Mouse (Mus musculus) frontal cortex, postnatal 14 days (tissue): ENCODE results near the gene Ubash3b.
A peak's percentile ranks its signal among the peaks of the same experiment; 100 is the strongest.

Experiments used
- DNase-seq, 2 experiments: peaks; one replicate each; pipeline ENCODE4 v3.0.0; 2022; ENCODE audit warnings: low spot score in 2 of 2

Gene Ubash3b

GRCm38 (mm10) chr9:40997116-40997779, 164.2 kb downstream of the Ubash3b start:
- no peak for DNase-seq

GRCm38 (mm10) chr9:40994075-40994474, 167.4 kb downstream of the Ubash3b start:
- no peak for DNase-seq

- no peak for DNase-seq
Observed at GRCm38 (mm10) chr9:40991511-40991910, 170.0 kb downstream of the Ubash3b start.

GRCm38 (mm10) chr9:40989940-40990588, 171.4 kb downstream of the Ubash3b start:
- DNase-seq: peak; percentile 13 to 53

GRCm38 (mm10) chr9:40984313-40984712, 177.2 kb downstream of the Ubash3b start:
- DNase-seq: no peak

GRCm38 (mm10) chr9:40983758-40984157, 177.7 kb downstream of the Ubash3b start:
- no peak for DNase-seq

- no peak for DNase-seq
Observed at GRCm38 (mm10) chr9:40982480-40982879, 179.0 kb downstream of the Ubash3b start.

- no peak for DNase-seq
Observed at GRCm38 (mm10) chr9:40974042-40974801, 187.3 kb downstream of the Ubash3b start.

GRCm38 (mm10) chr9:40964418-40964714, 197.1 kb downstream of the Ubash3b start:
- DNase-seq: no peak

- DNase-seq: no peak
Observed at GRCm38 (mm10) chr9:40963586-40964417, 197.7 kb downstream of the Ubash3b start, which contains the start of gene Jhy. Gene Jhy, minus strand, starts transcription at chr9:40964118.

- no peak for DNase-seq
Observed at GRCm38 (mm10) chr9:40961401-40961800, 200.1 kb downstream of the Ubash3b start.
